Mouse (Mus musculus) hindbrain, embryonic 14.5 days (tissue): ENCODE measurements around the gene Samd4. TPM values are rescaled to one million over a fixed set of nuclear protein-coding genes. Genes with fewer than 3 reads are reported as not detected.

ENCODE experiments used
- ATAC-seq: fragments of 200-750 bp; cut with Nextera tagmentation; 2 replicates; pipeline ENCODE4 v1.8.0; 2017; ENCODE audit warnings: moderate number of reproducible peaks, mild to moderate bottlenecking, moderate TSS enrichment, moderate library complexity; ENCODE audit not compliant: low FRiP score
- DNase-seq: peaks from one replicate; pipeline ENCODE4 v3.0.0-alpha.2; 2015; ENCODE audit warnings: low spot score
- H3K27ac ChIP-seq: fragments of 300-500 bp; sonication (generic); 2 replicates; pipeline ENCODE4 v1.5.1; 2014; ENCODE audit warnings: mild to moderate bottlenecking, moderate library complexity
- H3K27me3 ChIP-seq: fragments of 300-500 bp; sonication (generic); 2 replicates; pipeline ENCODE4 v1.6.1; 2014; ENCODE audit warnings: mild to moderate bottlenecking, low read length, mixed read lengths; ENCODE audit not compliant: control insufficient read depth, insufficient read depth
- H3K36me3 ChIP-seq: fragments of 300-500 bp; sonication (generic); replicated peaks from 2 replicates; pipeline ENCODE4 v1.6.1; 2014; ENCODE audit not compliant: control insufficient read depth, insufficient read depth
- H3K4me1 ChIP-seq: fragments of 300-500 bp; sonication (generic); replicated peaks from 2 replicates; pipeline ENCODE4 v1.6.1; 2014; ENCODE audit warnings: antibody characterized with exemption, low read length, mixed read lengths; ENCODE audit not compliant: control insufficient read depth, insufficient read depth
- H3K4me2 ChIP-seq: fragments of 300-500 bp; sonication (generic); replicated peaks from 2 replicates; pipeline ENCODE4 v1.6.1; 2014; ENCODE audit warnings: mild to moderate bottlenecking, moderate library complexity
- H3K4me3 ChIP-seq: fragments of 300-500 bp; sonication (generic); replicated peaks from 2 replicates; pipeline ENCODE4 v1.5.1; 2014; ENCODE audit warnings: mild to moderate bottlenecking, low read length
- H3K9ac ChIP-seq: fragments of 300-500 bp; sonication (generic); 2 replicates; pipeline ENCODE4 v1.6.1; 2014
- H3K9me3 ChIP-seq: fragments of 300-500 bp; sonication (generic); 2 replicates; pipeline ENCODE4 v1.6.1; 2016; ENCODE audit warnings: low read length; ENCODE audit not compliant: control insufficient read depth
- WGBS: fragments of 180-500 bp; shearing (Covaris S2); extraction: QIAGEN DNeasy Blood & Tissue Kit; methylation state at CpG from one replicate; pipeline ENCODE4 v1.1.7; 2014; 5-methylcytosine and 5-hydroxymethylcytosine counted together
- polyA plus RNA-seq: library from polyadenylated mRNA; unstranded; fragments of >200 nt; fragmentation: Nextera tagmentation; extraction: Ambion mirVana; gene quantifications from 2 replicates; pipeline ENCODE4 v1.2.1, GENCODE M21; 2014

Gene Samd4
- polyA plus RNA-seq: 2.9 and 3.1 TPM in 2 replicates

DNA sequence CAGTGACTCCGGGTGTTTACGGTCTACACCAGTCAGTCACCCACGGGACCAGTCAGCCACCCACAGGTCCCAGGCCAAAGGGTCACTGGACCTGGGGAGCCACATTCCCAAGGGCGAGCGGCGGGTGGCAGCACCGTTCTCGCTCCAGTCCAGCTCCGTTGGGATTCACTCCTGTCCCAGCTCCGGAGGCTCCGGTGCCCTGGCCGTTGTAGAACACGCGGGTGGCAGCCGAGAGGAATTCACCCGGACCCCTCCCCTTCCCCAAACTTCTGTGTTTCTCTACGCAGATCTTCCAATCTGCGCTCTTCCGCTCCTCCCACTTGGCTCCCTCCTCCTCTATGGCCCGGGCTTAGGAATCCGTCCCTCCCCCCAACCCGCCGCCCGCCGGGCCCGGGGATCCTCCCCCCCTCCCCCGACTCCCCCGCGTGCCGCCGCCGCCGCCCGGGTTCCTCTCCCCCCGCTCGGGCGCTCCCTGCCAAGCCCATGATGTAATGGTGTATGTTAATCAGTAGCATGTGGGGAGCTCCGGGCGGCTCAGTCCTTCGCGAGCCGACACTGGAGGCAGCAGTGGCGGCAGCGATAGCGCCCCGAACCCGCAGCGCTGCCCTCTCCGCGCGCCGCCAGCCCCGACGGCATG, at the start of gene Samd4:
Samd4 (plus strand) TSS at position 424 of the 637 bp plus-strand sequence.
- peak; percentile 60 for ATAC-seq
- under 1% methylated on average over 45 of the region's 54 CpGs for WGBS

DNA sequence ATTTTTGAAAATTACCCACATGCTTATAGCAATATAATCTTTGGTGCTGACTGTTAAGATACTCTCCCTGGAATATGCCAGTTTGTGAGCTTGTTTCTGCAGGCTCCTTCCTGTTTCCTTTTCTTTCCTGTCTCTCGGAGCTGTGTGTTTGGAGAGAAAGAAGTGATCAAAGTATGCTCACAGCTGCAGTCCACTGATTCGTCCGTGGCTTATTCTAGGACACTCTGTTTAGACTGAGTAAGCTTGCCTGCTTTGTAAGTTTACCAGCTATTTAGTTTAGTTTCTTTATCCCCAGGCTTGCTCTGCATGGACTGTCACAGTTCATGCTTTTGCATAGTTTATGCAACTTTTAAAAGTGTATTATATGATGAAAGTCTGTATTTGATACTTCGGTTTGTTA, 43.3 kb upstream of the Samd4 start:
- Histone ChIP-seq H3K27me3 (no peaks in the 10 kb centered on the region), H3K4me1 (no peaks in the 10 kb centered on the region), H3K9me3 (no peaks in the 10 kb centered on the region), H3K27ac (no peak overlapping the region), H3K36me3 (peaks cover 23% of the 10 kb centered on the region), H3K4me3 (no peak overlapping the region), H3K4me2 (no peak overlapping the region), H3K9ac (no peak overlapping the region)
- DNase-seq (no peak), ATAC-seq (no peak)
- 70% methylated on average over 4 of the region's 4 CpGs for WGBS

More for the DNA sequence above, at the start of gene Samd4:
- peak within 1 kb of the TSS; percentile 72 for H3K9ac ChIP-seq
- H3K27ac ChIP-seq: peak within 1 kb of the TSS; percentile 45; the same call in 1 of the 2 replicates
- peak within 1 kb of the TSS; percentile 90 for H3K4me2 ChIP-seq
- H3K36me3 ChIP-seq: no peaks in the 10 kb centered on the region
- H3K4me3 ChIP-seq: peak within 1 kb of the TSS; percentile 59
- DNase-seq: peak; percentile 55
- H3K27me3 ChIP-seq: peaks cover 16% of the 10 kb centered on the region
- H3K9me3 ChIP-seq: no peaks in the 10 kb centered on the region
- peaks cover 16% of the 10 kb centered on the region for H3K4me1 ChIP-seq

DNA sequence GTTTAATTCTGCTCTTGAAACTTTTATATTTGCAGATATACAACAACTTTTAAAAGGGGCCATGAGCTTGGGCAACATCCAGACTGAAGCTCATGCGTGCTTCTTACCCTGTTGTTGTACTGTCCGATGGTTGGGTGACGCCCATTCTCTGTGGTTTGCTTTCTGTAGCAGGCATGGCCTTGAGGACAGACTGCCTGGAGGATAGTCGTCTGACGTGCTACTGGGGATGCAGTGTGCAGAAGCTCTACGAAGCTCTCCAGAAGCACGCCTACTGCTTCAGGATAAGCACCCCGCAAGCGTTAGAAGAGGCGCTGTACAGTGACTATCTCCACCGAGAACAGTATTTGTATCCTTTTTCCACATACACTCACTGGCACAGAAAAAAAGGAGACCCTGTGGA, 36.9 kb upstream of the Samd4 start:
- H3K4me3 ChIP-seq: no peak overlapping the region
- no peak for DNase-seq
- H3K4me1 ChIP-seq: no peaks in the 10 kb centered on the region
- H3K9ac ChIP-seq: no peak overlapping the region
- 96% methylated on average over 11 of the region's 11 CpGs for WGBS
- no peak for ATAC-seq
- no peaks in the 10 kb centered on the region for H3K9me3 ChIP-seq
- peaks cover 21% of the 10 kb centered on the region for H3K36me3 ChIP-seq
- H3K4me2 ChIP-seq: no peak overlapping the region
- H3K27me3 ChIP-seq: no peaks in the 10 kb centered on the region
- no peak overlapping the region for H3K27ac ChIP-seq

DNA sequence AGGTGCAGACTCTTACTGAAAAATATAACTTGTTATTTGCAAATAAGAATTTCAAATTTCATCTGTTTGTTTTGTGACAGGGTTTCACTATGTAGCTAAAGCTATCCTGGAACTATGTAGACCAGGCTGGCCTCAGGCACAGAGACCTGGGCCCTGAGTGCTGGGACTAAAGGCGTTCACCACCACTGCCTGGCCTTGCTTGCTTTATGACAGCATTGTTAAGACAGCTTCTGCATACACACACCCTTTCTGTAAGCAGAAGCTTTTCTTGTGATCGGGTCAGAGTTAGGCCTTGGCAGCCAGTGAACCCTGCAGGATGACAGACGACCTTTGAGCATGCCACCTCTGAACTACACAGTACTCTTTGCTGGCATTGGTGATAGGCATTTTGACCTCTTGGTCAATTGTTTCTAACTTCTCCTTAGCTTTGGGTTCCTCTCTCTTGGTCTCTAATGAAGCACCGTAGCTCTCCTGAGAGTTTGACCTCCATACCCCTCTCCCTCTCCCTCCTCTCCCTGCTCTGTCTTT, 34.5 kb upstream of the Samd4 start:
- 0 out of 2 replicates have a peak, but pooled peaks cover 3% of the 10 kb centered on the region for H3K36me3 ChIP-seq
- H3K4me2 ChIP-seq: no peak overlapping the region
- no peak overlapping the region for H3K9ac ChIP-seq
- H3K4me3 ChIP-seq: no peak overlapping the region
- no peak overlapping the region for H3K27ac ChIP-seq
- WGBS: 85% methylated on average over 4 of the region's 4 CpGs
- DNase-seq (no peak), ATAC-seq (no peak)
- no peaks in the 10 kb centered on the region for H3K9me3 ChIP-seq
- no peaks in the 10 kb centered on the region for H3K27me3 ChIP-seq
- no peaks in the 10 kb centered on the region for H3K4me1 ChIP-seq

DNA sequence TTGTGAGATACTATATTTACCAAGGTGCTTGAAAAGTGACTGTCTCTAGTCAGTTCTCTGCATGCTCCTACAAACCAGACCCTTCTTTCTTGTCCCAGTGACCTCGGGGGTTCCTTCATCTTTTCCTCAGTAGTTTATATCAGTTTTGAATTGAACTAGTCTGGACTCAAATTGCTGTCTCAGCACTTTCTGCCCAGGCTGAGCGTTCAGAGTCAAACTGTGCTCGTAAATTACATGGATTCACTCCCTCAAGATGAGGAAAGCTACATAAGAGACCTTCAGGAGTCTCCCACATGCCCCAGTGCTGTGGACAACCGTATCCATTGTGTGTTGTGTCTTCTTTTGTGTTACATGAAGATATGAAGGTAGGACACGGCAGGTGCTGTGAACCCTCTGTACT, 33.9 kb upstream of the Samd4 start:
- H3K27me3 ChIP-seq: no peaks in the 10 kb centered on the region
- ATAC-seq (no peak), DNase-seq (no peak)
- no peak overlapping the region for H3K9ac ChIP-seq
- no peak overlapping the region for H3K27ac ChIP-seq
- 0 out of 2 replicates have a peak, but pooled peaks cover 3% of the 10 kb centered on the region for H3K36me3 ChIP-seq
- no peak overlapping the region for H3K4me3 ChIP-seq
- H3K9me3 ChIP-seq: no peaks in the 10 kb centered on the region
- H3K4me1 ChIP-seq: no peaks in the 10 kb centered on the region
- no peak overlapping the region for H3K4me2 ChIP-seq
- 89% methylated on average over 5 of the region's 5 CpGs for WGBS

DNA sequence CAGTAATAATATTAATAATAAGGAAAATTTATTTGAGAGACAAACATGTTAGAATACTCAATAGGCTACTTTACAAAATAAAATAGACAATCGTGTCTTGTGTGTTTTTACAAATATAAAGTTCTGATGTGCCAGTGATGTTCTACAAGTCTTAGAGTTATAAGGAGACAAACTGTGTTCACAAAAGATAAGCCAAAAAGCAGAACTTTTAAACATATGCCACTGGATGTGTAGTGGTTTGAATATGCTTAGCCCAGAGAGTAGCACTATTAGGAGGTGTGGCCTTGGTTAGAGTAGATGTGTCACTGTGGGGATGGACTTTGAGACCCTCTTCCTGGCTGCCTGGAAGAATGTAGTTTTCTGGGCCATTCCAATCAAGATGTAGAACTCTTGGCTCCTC, 32.9 kb upstream of the Samd4 start:
- ATAC-seq (no peak), DNase-seq (no peak)
- Histone ChIP-seq H3K4me3 (no peak overlapping the region), H3K36me3 (0 out of 2 replicates have a peak, but pooled peaks cover 3% of the 10 kb centered on the region), H3K9me3 (no peaks in the 10 kb centered on the region), H3K27ac (no peak overlapping the region), H3K4me2 (no peak overlapping the region), H3K4me1 (no peaks in the 10 kb centered on the region), H3K27me3 (no peaks in the 10 kb centered on the region), H3K9ac (no peak overlapping the region)
- whole genome bisulfite sequencing: 92% methylated on average over 1 of the region's 1 CpGs

DNA sequence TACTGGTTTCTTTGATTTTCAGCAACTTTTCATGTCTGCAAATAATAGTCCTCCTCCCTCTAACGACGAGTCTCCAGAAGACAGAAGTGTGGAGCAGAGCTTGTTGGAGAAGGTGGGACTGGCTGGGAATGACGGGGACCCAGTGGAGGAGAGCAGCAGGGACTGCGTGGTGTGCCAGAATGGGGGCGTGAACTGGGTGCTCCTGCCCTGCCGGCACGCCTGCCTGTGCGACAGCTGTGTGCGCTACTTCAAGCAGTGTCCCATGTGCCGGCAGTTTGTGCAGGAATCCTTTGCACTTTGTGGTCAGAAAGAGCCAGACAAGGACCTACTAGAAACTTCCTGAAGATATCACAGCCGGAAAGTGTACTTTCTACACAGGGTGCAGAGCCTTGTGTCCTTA, 29.0 kb upstream of the Samd4 start:
- no peak for ATAC-seq
- Histone ChIP-seq H3K36me3 (no peaks in the 10 kb centered on the region), H3K27me3 (no peaks in the 10 kb centered on the region), H3K4me3 (no peak overlapping the region), H3K27ac (no peak overlapping the region), H3K9me3 (no peaks in the 10 kb centered on the region), H3K9ac (no peak overlapping the region), H3K4me2 (no peak overlapping the region), H3K4me1 (no peaks in the 10 kb centered on the region)
- DNase-seq: no peak
- 92% methylated on average over 11 of the region's 11 CpGs for WGBS

DNA sequence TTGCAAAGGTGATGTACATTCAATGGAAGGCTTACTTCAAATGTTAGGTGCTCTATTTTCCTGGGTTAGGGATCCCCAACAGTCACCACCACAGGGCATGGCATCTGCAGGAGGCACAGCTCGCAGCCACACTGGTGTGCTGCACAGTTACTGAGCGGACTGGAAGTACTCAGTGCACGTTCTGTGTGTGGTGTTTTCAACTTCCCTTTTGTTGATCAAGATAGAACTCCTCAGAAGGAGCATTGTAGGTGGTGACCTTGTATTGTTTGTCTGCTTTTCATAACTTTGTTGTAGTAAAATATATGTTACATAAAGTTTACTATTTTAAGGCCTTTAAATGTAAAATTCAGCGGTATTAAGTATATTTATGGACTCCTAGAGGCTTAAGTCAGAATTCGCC, 19.7 kb upstream of the Samd4 start:
- WGBS: 90% methylated on average over 5 of the region's 5 CpGs
- DNase-seq (no peak), ATAC-seq (no peak)
- H3K36me3 ChIP-seq: no peaks in the 10 kb centered on the region
- no peaks in the 10 kb centered on the region for H3K27me3 ChIP-seq
- no peak overlapping the region for H3K4me2 ChIP-seq
- no peak overlapping the region for H3K4me3 ChIP-seq
- H3K9me3 ChIP-seq: no peaks in the 10 kb centered on the region
- no peak overlapping the region for H3K9ac ChIP-seq
- H3K4me1 ChIP-seq: no peaks in the 10 kb centered on the region
- H3K27ac ChIP-seq: no peak overlapping the region

DNA sequence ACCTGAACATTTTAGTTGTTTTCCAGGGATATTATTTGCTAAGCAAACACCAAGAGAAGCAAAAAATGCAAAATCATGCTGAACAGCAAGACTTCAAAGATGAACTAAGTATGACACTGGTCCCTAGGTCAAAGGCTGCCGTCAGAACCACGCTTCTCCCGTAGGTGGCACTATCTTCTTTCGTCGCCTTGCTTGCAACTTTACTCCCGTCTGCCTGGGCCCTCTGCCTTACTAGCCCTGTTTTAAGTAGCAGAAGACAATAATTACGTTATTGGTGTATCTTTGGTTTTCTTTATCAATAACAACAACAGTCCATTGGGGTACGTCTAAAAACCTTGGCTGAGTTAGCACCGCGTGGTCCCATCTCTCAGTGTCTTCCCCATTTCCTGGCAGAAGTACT, 1.7 kb upstream of the Samd4 start:
- no peak overlapping the region; the same call in 1 of the 2 replicates for H3K4me2 ChIP-seq
- ATAC-seq (no peak), DNase-seq (peak; percentile 76)
- WGBS: 5% methylated on average over 10 of the region's 10 CpGs
- no peaks in the 10 kb centered on the region for H3K36me3 ChIP-seq
- peaks cover 11% of the 10 kb centered on the region for H3K4me1 ChIP-seq
- no peaks in the 10 kb centered on the region for H3K9me3 ChIP-seq
- H3K27me3 ChIP-seq: peaks cover 16% of the 10 kb centered on the region
- no peak overlapping the region for H3K27ac ChIP-seq
- no peak overlapping the region for H3K4me3 ChIP-seq
- no peak overlapping the region for H3K9ac ChIP-seq
